Mouse (Mus musculus) megakaryocyte, embryonic 14.5 days (primary cell): Measurements from ENCODE around the gene Fam234a.

Source experiments
- FLI1 ChIP-seq: IDR thresholded peaks from 2 replicates; pipeline ENCODE4 v1.6.1; 2012; ENCODE audit warnings: low read length, inconsistent platforms, mixed read lengths
- GATA1 ChIP-seq: IDR thresholded peaks from 3 replicates; pipeline ENCODE4 v1.6.1; 2012; ENCODE audit warnings: mixed read lengths, low read length, inconsistent platforms, borderline replicate concordance

GRCm38 (mm10) chr17:26244101-26244841 is at the start of gene Fam234a:
- TF ChIP-seq FLI1 (0 out of 2 replicates have a peak, but pooled peaks have one; percentile 32), GATA1 (no peak)
